In the genomic region with DNA sequence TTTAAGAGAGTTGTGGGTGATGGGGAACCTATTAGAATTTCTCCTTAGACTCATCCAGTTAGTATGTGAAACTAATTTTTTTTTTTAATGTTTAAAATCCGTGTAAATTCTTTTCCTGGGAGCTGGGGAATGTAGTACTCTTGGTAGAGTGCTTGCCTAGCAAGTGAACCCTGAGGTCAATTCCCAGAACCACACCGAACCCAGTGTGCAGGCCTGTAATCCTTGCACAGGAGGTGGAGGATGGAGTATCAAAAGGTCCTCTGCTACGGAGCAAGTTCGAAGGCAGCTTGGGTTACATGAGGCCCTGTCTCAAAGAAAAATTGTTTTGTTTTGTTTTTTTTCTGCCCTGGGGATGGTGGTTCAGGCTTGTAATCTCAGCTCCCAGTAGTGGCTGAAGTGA, we compare ENCODE assay signal across 8 mouse cellular contexts. TPM values are rescaled to one million over a fixed set of nuclear protein-coding genes. Genes with fewer than 3 reads are reported as not detected.
DNase-seq lines count a peak whose midpoint lies in the region; ATAC-seq lines count a peak whose summit lies in the region.

No protein-coding gene starts in this region.

- no peak for ATAC-seq in heart, embryonic 14.5 days (ENCODE audit: insufficient number of reproducible peaks, insufficient read depth, low FRiP score, low read depth)
- ATAC-seq in forebrain, embryonic 16.5 days, result no peak
- ATAC-seq in neural tube, embryonic 15.5 days (ENCODE audit: low FRiP score), result no peak

- peak overlapping the region; percentile 63 to 90 for H3K4me3 ChIP-seq in heart, embryonic 14.5 days (ENCODE audit: control insufficient read depth in 1 of 2, insufficient read depth in 1 of 2, low read depth in 1 of 2, low read length in 2 of 2)
- peak overlapping the region; percentile 87 for H3K4me3 ChIP-seq in forebrain, embryonic 16.5 days (replicated peaks; ENCODE audit: low read length)
- peak overlapping the region; percentile 92 for H3K4me3 ChIP-seq in limb, embryonic 10.5 days
- H3K4me3 ChIP-seq in neural tube, embryonic 15.5 days (replicated peaks), result peak overlapping the region; percentile 88

- peaks cover 2 to 27% of the 10 kb centered on the region in 2 experiments; a peak in 3 of 4 replicates for H3K4me1 ChIP-seq in heart, embryonic 14.5 days (ENCODE audit: control insufficient read depth in 2 of 2, insufficient read depth in 2 of 2, low read length in 2 of 2)
- H3K4me1 ChIP-seq in forebrain, embryonic 16.5 days (replicated peaks; ENCODE audit: control insufficient read depth, insufficient read depth, low read length), result peaks cover 30% of the 10 kb centered on the region
- H3K4me1 ChIP-seq in limb, embryonic 10.5 days, result peaks cover 30% of the 10 kb centered on the region
- H3K4me1 ChIP-seq in neural tube, embryonic 15.5 days, result peaks cover 33% of the 10 kb centered on the region

- no peaks in the 10 kb centered on the region for H3K9me3 ChIP-seq in heart, embryonic 14.5 days (ENCODE audit: control insufficient read depth, low read length)
- no peaks in the 10 kb centered on the region for H3K9me3 ChIP-seq in forebrain, embryonic 16.5 days (ENCODE audit: control insufficient read depth, low read length)
- H3K9me3 ChIP-seq in limb, embryonic 10.5 days (replicated peaks), result no peaks in the 10 kb centered on the region
- H3K9me3 ChIP-seq in neural tube, embryonic 15.5 days (replicated peaks), result no peaks in the 10 kb centered on the region

- peak overlapping the region; percentile 87 for H3K4me2 ChIP-seq in heart, embryonic 14.5 days (ENCODE audit: low read length)
- peak overlapping the region; percentile 93 for H3K4me2 ChIP-seq in forebrain, embryonic 16.5 days (ENCODE audit: low read length)
- H3K4me2 ChIP-seq in neural tube, embryonic 15.5 days, result peak overlapping the region; percentile 98

- DNase-seq in heart, adult 8-10 months (ENCODE audit: low spot score), result no peak
- peak; percentile 20 for DNase-seq in NIH3T3 (ENCODE audit: low read depth)
- peak; percentile 34 for DNase-seq in limb, embryonic 10.5 days (ENCODE audit: low spot score)
- no peak for DNase-seq in layer of hippocampus, postnatal 14 days (ENCODE audit: low spot score in 2 of 2)
- no peak for DNase-seq in ovary, postnatal 14 days (ENCODE audit: low spot score)

- no peaks in the 10 kb centered on the region for H3K27me3 ChIP-seq in heart, embryonic 14.5 days (ENCODE audit: control insufficient read depth, insufficient read depth, low read length)
- H3K27me3 ChIP-seq in forebrain, embryonic 16.5 days (replicated peaks; ENCODE audit: control insufficient read depth, insufficient read depth, low read length), result no peaks in the 10 kb centered on the region
- no peaks in the 10 kb centered on the region for H3K27me3 ChIP-seq in limb, embryonic 10.5 days (ENCODE audit: low read depth, poor library complexity, severe bottlenecking)
- H3K27me3 ChIP-seq in neural tube, embryonic 15.5 days (replicated peaks), result no peaks in the 10 kb centered on the region

- peaks cover 7% of the 10 kb centered on the region for H3K36me3 ChIP-seq in heart, embryonic 14.5 days (ENCODE audit: control insufficient read depth, insufficient read depth, low read length)
- H3K36me3 ChIP-seq in forebrain, embryonic 16.5 days (ENCODE audit: control insufficient read depth, insufficient read depth), result no peaks in the 10 kb centered on the region
- peaks cover 14% of the 10 kb centered on the region for H3K36me3 ChIP-seq in limb, embryonic 10.5 days
- no peaks in the 10 kb centered on the region for H3K36me3 ChIP-seq in neural tube, embryonic 15.5 days

- H3K27ac ChIP-seq in heart, embryonic 14.5 days (replicated peaks in 1 of 2; ENCODE audit: control insufficient read depth in 1 of 2, insufficient read depth in 1 of 2, low read depth in 2 of 2, low read length in 2 of 2), result peak overlapping the region; percentile 14 to 96; a peak in 2 of 4 replicates
- H3K27ac ChIP-seq in forebrain, embryonic 16.5 days (ENCODE audit: low read length), result no peak overlapping the region
- H3K27ac ChIP-seq in limb, embryonic 10.5 days, result peak overlapping the region; percentile 98
- H3K27ac ChIP-seq in neural tube, embryonic 15.5 days (replicated peaks), result no peak overlapping the region

- WGBS in heart, embryonic 14.5 days, result 9% methylated on average over 4 of the region's 4 CpGs
- WGBS in forebrain, embryonic 16.5 days, result 3% methylated on average over 4 of the region's 4 CpGs
- 5% methylated on average over 4 of the region's 4 CpGs for WGBS in limb, embryonic 10.5 days
- 6% methylated on average over 4 of the region's 4 CpGs for WGBS in neural tube, embryonic 15.5 days

- peak overlapping the region; percentile 97 for H3K9ac ChIP-seq in heart, embryonic 14.5 days (ENCODE audit: low read length)
- peak overlapping the region; percentile 96 for H3K9ac ChIP-seq in forebrain, embryonic 16.5 days (replicated peaks; ENCODE audit: low read depth, low read length)
- peak overlapping the region; percentile 93 for H3K9ac ChIP-seq in neural tube, embryonic 15.5 days (replicated peaks)

RNA-seq across cellular contexts. Expression of gene Smc6, which starts 1.3 kb away (rescaled TPM):
- 106 and 108 TPM in 2 replicates for polyA plus RNA-seq in heart, embryonic 14.5 days (2014; fragmentation: Nextera tagmentation; extraction: Ambion mirVana)
- 10 to 100 TPM; 31.8 to 42.7 (median 35.9) TPM for total RNA-seq in heart, adult 8-10 months (2022)
- polyA plus RNA-seq in forebrain, embryonic 16.5 days (2015; fragmentation: Nextera tagmentation; extraction: Ambion mirVana), result 112 and 123 TPM in 2 replicates
- polyA plus RNA-seq in limb, embryonic 10.5 days (2016; fragmentation: Nextera tagmentation; extraction: Ambion mirVana), result 137 and 143 TPM in 2 replicates
- 113 and 124 TPM in 2 replicates for polyA plus RNA-seq in neural tube, embryonic 15.5 days (2015; fragmentation: Nextera tagmentation; extraction: Ambion mirVana)
- total RNA-seq in layer of hippocampus, postnatal 14 days (2021), result 10 to 100 TPM; 31.3 to 34.1 TPM

RNA-seq across cellular contexts. Expression of gene Gen1, which starts 1.4 kb away (rescaled TPM):
- polyA plus RNA-seq in heart, embryonic 14.5 days (2014; fragmentation: Nextera tagmentation; extraction: Ambion mirVana), result 6.1 and 11.2 TPM in 2 replicates
- 1 to 10 TPM in 1 of 4 experiments, under 1 TPM in 3; 0.38 to 2.0 (median 0.62) TPM for total RNA-seq in heart, adult 8-10 months (2022)
- polyA plus RNA-seq in forebrain, embryonic 16.5 days (2015; fragmentation: Nextera tagmentation; extraction: Ambion mirVana), result 3.7 and 5.9 TPM in 2 replicates
- 21.9 and 23.1 TPM in 2 replicates for polyA plus RNA-seq in limb, embryonic 10.5 days (2016; fragmentation: Nextera tagmentation; extraction: Ambion mirVana)
- polyA plus RNA-seq in neural tube, embryonic 15.5 days (2015; fragmentation: Nextera tagmentation; extraction: Ambion mirVana), result 1.9 and 3.3 TPM in 2 replicates
- total RNA-seq in layer of hippocampus, postnatal 14 days (2021), result 1 to 10 TPM; 1.5 to 2.9 TPM

RNA-seq across cellular contexts. Expression of gene Msgn1, which starts 58.3 kb away (rescaled TPM):
- polyA plus RNA-seq in heart, embryonic 14.5 days (2014; fragmentation: Nextera tagmentation; extraction: Ambion mirVana), result 0.35 and 0.47 TPM in 2 replicates
- total RNA-seq in heart, adult 8-10 months (2022), result not detected
- polyA plus RNA-seq in forebrain, embryonic 16.5 days (2015; fragmentation: Nextera tagmentation; extraction: Ambion mirVana), result not detected in 2 replicates
- 0.26 TPM in 1 of 2 replicates, not detected in the other for polyA plus RNA-seq in limb, embryonic 10.5 days (2016; fragmentation: Nextera tagmentation; extraction: Ambion mirVana)
- polyA plus RNA-seq in neural tube, embryonic 15.5 days (2015; fragmentation: Nextera tagmentation; extraction: Ambion mirVana), result not detected in 2 replicates
- total RNA-seq in layer of hippocampus, postnatal 14 days (2021), result not detected

Comparison
In these comparisons a context has a peak if more than half of its experiments do, and no peak if none do; other contexts are left out.
1. H3K27ac ChIP-seq: peak in heart, embryonic 14.5 days (2 of 2) and limb, embryonic 10.5 days (single experiment); none in forebrain, embryonic 16.5 days (single experiment) and neural tube, embryonic 15.5 days (single experiment).
2. DNase-seq: peak in NIH3T3 (single experiment) and limb, embryonic 10.5 days (single experiment); none in heart, adult 8-10 months (single experiment), layer of hippocampus, postnatal 14 days (0 of 2) and ovary, postnatal 14 days (single experiment).
3. Peak in every context shown above with its lines, with median percentiles within 50 percentile points of each other: H3K4me2 ChIP-seq, H3K4me3 ChIP-seq and H3K9ac ChIP-seq.